Mouse (Mus musculus) heart, adult 18-20 months (tissue): ENCODE results near the gene Kctd20. TPM values are rescaled to one million over a fixed set of nuclear protein-coding genes. Genes with fewer than 3 reads are reported as not detected.

ENCODE experiments used
- total RNA-seq, 2 experiments: library from RNA; stranded (reverse); gene quantifications; 2 replicates each; pipeline ENCODE4 v1.2.3; 2021

The Kctd20 gene
- total RNA-seq, 2 experiments from 2014 or later = 40.9 to 52.6 TPM

Other genes with a start within 250 kb of the Kctd20 start
- under 1 TPM in 1 of 2 experiments, not detected in 1; 0.67 TPM for gene AC170998.1, start 225.9 kb upstream of the Kctd20 start, total RNA-seq
- under 1 TPM in 1 of 2 experiments, not detected in 1; 0.46 TPM for gene Mapk13, start 182.7 kb upstream of the Kctd20 start, total RNA-seq
- gene Brpf3, start 150.9 kb upstream of the Kctd20 start, total RNA-seq = 10 to 100 TPM; 14.8 to 19.6 TPM
- not detected for gene Pnpla1, start 93.5 kb upstream of the Kctd20 start, total RNA-seq
- under 1 TPM in 1 of 2 experiments, not detected in 1; 0.08 TPM for gene 4930539E08Rik, start 36.6 kb upstream of the Kctd20 start, total RNA-seq
- gene Pxt1, start 8.1 kb upstream of the Kctd20 start, total RNA-seq = not detected
- gene Stk38, start 56.0 kb downstream of the Kctd20 start, total RNA-seq = 10 to 100 TPM; 22.0 to 28.8 TPM
- gene Srsf3, start 80.7 kb downstream of the Kctd20 start, total RNA-seq = 10 to 100 TPM; 74.9 to 89.9 TPM
- gene Cdkn1a, start 139.0 kb downstream of the Kctd20 start, total RNA-seq = 100 to 1,000 TPM; 101 to 149 TPM
- under 1 TPM in 1 of 2 experiments, not detected in 1; 0.69 TPM for gene Rab44, start 162.2 kb downstream of the Kctd20 start, total RNA-seq